Mouse (Mus musculus) liver, postnatal 0 days (tissue): ENCODE results near the gene Gm19935. TPM values are rescaled to one million over a fixed set of nuclear protein-coding genes. Genes with fewer than 3 reads are reported as not detected.
A peak's percentile ranks its signal among the peaks of the same experiment; 100 is the strongest.

ENCODE experiments used
- ATAC-seq: fragments of 200-750 bp; cut with Nextera tagmentation; 2 replicates; pipeline ENCODE4 v1.8.0; 2017; ENCODE audit warnings: mild to moderate bottlenecking, moderate library complexity
- DNase-seq: peaks from one replicate; pipeline ENCODE4 v3.0.0-alpha.2; 2016
- H3K27ac ChIP-seq: fragments of 300-500 bp; sonication (generic); 2 replicates; pipeline ENCODE4 v1.5.1; 2014; ENCODE audit warnings: antibody characterized with exemption, moderate library complexity, mild to moderate bottlenecking, low read depth
- H3K27me3 ChIP-seq: fragments of 300-500 bp; sonication (generic); 2 replicates; pipeline ENCODE4 v1.6.1; 2014; ENCODE audit warnings: low read length, control low read depth, mixed read lengths; ENCODE audit not compliant: insufficient read depth
- H3K36me3 ChIP-seq: fragments of 300-500 bp; sonication (generic); replicated peaks from 2 replicates; pipeline ENCODE4 v1.6.1; 2014; ENCODE audit warnings: mild to moderate bottlenecking, control low read depth, low read length, moderate library complexity, mixed read lengths; ENCODE audit not compliant: insufficient read depth
- H3K4me1 ChIP-seq: fragments of 300-500 bp; sonication (generic); 2 replicates; pipeline ENCODE4 v1.6.1; 2014; ENCODE audit warnings: antibody characterized with exemption, mild to moderate bottlenecking, control low read depth; ENCODE audit not compliant: insufficient read depth
- H3K4me2 ChIP-seq: fragments of 300-500 bp; sonication (generic); 2 replicates; pipeline ENCODE4 v1.6.1; 2014; ENCODE audit warnings: low read depth, mild to moderate bottlenecking, low read length, moderate library complexity, mixed read lengths
- H3K4me3 ChIP-seq: fragments of 300-500 bp; sonication (generic); 2 replicates; pipeline ENCODE4 v1.5.1; 2014; ENCODE audit warnings: low read depth, low read length
- H3K9ac ChIP-seq: fragments of 300-500 bp; sonication (generic); replicated peaks from 2 replicates; pipeline ENCODE4 v1.6.1; 2014; ENCODE audit warnings: mild to moderate bottlenecking, moderate library complexity
- H3K9me3 ChIP-seq: fragments of 300-500 bp; sonication (generic); 2 replicates; pipeline ENCODE4 v1.6.1; 2016; ENCODE audit warnings: mild to moderate bottlenecking, control low read depth, low read length, mixed read lengths
- CTCF ChIP-seq: sonication (generic); IDR thresholded peaks from 2 replicates; pipeline ENCODE4 v1.5.1; 2016; ENCODE audit warnings: antibody characterized with exemption, low read depth
- EP300 ChIP-seq: IDR thresholded peaks from 2 replicates; pipeline ENCODE4 v1.6.1; 2016; ENCODE audit warnings: antibody characterized with exemption, low read depth, mild to moderate bottlenecking
- WGBS: fragments of 180-500 bp; shearing (Covaris S2); extraction: QIAGEN DNeasy Blood & Tissue Kit; methylation state at CpG from one replicate; pipeline ENCODE4 v1.1.7; 2014; ENCODE audit not compliant: insufficient replicate concordance; 5-methylcytosine and 5-hydroxymethylcytosine counted together
- polyA plus RNA-seq: library from polyadenylated mRNA; unstranded; fragments of >200 nt; fragmentation: Nextera tagmentation; extraction: Ambion mirVana; gene quantifications from 2 replicates; pipeline ENCODE4 v1.2.1, GENCODE M21; 2015

The Gm19935 gene
- polyA plus RNA-seq, 1 experiment from 2014 or later: not detected

DNA sequence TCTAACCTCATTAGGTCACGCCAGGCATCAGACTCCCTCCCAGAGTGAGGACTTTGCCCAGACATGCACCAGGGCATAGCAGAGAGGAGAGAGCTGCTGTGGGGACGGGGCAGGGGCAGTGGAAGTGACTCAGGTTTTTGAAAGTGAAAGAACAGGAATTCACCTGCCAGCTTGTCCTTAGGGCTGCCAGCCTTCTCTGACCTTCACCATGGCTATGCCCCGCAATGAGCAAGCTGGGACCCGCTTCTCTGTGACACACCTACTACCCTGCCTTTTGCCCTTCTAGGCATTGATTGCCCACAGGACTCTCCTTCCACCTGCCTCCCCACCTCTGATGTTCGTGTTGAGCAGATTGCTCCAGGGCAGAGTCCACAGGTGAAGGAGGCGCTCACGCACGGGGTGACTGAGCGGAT, 8.3 kb upstream of the Gm19935 start:
- ATAC-seq (peak; percentile 65), DNase-seq (peak; percentile 41)
- Histone ChIP-seq H3K9me3 (no peaks in the 10 kb centered on the region), H3K27me3 (no peaks in the 10 kb centered on the region), H3K4me3 (peak overlapping the region; percentile 17), H3K27ac (peak overlapping the region; percentile 55), H3K4me1 (peaks cover 12% of the 10 kb centered on the region), H3K4me2 (peak overlapping the region; percentile 55), H3K36me3 (no peaks in the 10 kb centered on the region), H3K9ac (peak overlapping the region; percentile 44; the same call in 1 of the 2 replicates)
- TF ChIP-seq CTCF: no peak
- TF ChIP-seq EP300: no peak
- WGBS: 51% methylated on average over 9 of the region's 9 CpGs

DNA sequence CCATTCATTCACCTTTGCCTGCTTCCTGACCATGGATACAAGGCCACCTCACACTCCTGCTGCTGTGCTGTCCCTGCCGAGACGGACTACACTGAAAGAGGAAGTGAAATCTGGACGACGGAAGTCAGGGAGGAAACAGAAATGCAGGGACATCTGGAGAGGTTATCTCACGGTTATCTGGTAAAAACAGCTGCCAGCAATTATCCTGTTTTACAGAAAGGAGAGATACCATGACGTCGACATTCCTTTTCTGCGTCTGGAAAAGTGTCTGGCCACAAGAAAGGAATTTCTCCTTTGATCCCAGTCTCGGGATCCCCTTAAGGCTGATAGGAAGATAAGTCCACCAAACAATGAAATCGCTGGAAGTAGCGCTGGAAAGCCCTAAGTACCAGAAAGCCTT, 5.2 kb upstream of the Gm19935 start:
- no peak overlapping the region for H3K4me2 ChIP-seq
- H3K9ac ChIP-seq: no peak overlapping the region
- H3K4me1 ChIP-seq: no peaks in the 10 kb centered on the region
- no peaks in the 10 kb centered on the region for H3K36me3 ChIP-seq
- H3K27ac ChIP-seq: no peak overlapping the region
- TF ChIP-seq EP300: no peak
- no peak for TF ChIP-seq CTCF
- no peak overlapping the region for H3K4me3 ChIP-seq
- DNase-seq (no peak), ATAC-seq (no peak)
- 19% methylated on average over 11 of the region's 11 CpGs for WGBS
- no peaks in the 10 kb centered on the region for H3K27me3 ChIP-seq
- H3K9me3 ChIP-seq: no peaks in the 10 kb centered on the region

DNA sequence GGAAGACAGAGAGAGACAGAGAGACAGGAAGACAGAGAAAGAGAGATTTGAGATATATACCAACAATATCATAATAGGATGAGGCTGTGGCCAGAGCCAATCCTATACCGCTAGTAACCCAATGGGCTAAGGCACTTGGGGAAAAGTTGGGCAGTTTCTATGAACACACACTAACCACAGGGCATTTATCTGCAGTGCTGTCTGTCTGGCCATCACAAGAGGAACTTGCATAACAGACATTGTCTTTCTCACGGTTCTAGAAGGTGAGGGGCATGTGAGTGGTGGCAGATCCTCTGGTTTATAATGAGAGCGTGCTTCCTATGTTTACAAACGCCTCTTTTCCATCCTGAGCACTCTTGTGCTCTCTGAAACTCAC, 3.1 kb upstream of the Gm19935 start:
- Histone ChIP-seq H3K36me3 (no peaks in the 10 kb centered on the region), H3K27ac (no peak overlapping the region), H3K9ac (no peak overlapping the region), H3K4me2 (no peak overlapping the region), H3K9me3 (no peaks in the 10 kb centered on the region), H3K4me3 (no peak overlapping the region), H3K4me1 (no peaks in the 10 kb centered on the region), H3K27me3 (no peaks in the 10 kb centered on the region)
- DNase-seq: no peak
- TF ChIP-seq EP300 (no peak), CTCF (no peak)
- ATAC-seq: no peak
- 33% methylated on average over 4 of the region's 4 CpGs for WGBS

DNA sequence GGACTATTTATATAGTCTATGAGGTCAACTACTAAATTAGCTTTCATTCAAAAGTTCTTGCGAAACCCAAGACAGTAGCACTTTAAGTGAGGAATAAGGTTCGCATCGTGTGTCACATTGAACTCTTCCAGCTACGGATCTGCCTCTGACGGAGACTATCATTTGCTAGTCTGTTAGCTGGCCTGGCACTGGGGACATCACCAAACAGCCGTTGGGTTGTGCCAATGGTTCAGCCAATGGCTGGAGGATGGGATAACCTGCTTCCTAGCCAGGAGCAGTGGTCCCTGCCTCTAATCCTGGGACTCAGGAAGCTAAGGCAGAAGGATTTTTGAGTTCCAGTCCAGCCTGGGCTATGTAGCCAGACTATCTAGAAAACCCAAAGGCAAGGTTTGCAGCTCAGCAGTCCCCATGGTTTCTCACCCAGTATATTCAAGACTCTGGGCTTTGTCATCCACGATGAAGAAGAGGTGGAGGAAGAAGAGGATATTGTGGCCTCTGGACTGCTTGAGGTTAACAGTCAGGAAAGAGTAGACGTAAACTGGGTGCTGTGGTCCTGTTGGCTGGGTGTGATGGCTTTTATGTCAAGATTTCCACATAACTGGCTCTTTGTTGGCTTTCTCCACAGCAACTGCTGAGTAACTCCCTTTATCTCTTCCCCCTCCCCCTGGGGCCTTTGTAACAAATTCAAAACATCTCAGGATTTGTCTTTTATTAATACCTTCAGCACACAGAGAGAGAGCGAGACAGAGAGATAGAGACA, 2.5 kb upstream of the Gm19935 start:
- Histone ChIP-seq H3K4me3 (no peak overlapping the region), H3K9ac (no peak overlapping the region), H3K27me3 (no peaks in the 10 kb centered on the region), H3K27ac (no peak overlapping the region), H3K36me3 (no peaks in the 10 kb centered on the region), H3K4me2 (no peak overlapping the region), H3K4me1 (no peaks in the 10 kb centered on the region), H3K9me3 (no peaks in the 10 kb centered on the region)
- ATAC-seq (no peak), DNase-seq (no peak)
- whole genome bisulfite sequencing: 74% methylated on average over 9 of the region's 9 CpGs
- no peak for TF ChIP-seq EP300
- TF ChIP-seq CTCF: no peak

DNA sequence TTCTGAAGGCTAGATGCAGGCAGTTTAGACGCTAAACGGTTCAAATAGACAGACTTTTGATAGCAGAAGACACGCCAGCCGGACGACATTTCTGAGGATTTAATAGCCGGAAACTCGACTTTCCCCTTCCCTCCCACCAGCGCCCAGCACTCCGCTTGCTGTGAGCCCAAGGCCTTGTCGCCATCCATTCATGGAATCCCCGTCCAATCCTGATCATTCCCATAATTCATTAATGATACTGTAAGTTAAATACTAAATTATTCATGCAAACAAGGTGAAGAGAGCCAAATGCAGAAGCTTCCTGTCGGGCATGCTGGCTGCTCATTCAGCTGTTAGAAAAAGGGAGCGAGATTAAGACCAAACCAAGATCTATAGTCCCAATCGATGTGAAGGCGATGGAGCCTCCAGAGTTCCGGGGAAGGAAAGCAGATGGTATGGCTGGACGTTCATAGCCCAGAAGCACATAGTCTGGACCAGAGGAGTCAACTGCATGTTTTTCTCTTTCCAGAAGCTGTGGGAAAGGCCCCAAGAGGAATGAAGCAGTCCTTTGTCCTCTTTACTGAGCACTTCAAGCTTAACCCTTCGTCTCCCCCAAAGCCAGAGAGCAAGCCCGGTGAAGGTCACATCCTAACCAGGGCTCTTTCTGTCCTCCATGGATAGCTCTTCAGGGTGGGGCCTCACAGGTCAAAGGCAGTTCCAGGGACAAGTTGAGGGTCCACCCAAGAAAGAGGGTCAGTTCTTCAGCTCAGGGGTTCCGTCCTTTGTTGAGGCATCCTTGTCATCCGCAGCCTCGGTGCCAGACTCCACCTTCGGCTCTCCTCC, 921 bp downstream of the Gm19935 start:
- Histone ChIP-seq H3K27ac (no peak overlapping the region), H3K36me3 (no peaks in the 10 kb centered on the region), H3K9me3 (no peaks in the 10 kb centered on the region), H3K27me3 (no peaks in the 10 kb centered on the region), H3K4me3 (no peak overlapping the region), H3K4me2 (no peak overlapping the region), H3K4me1 (no peaks in the 10 kb centered on the region), H3K9ac (no peak overlapping the region)
- ATAC-seq (no peak), DNase-seq (no peak)
- TF ChIP-seq EP300: no peak
- TF ChIP-seq CTCF: no peak
- WGBS: 79% methylated on average over 23 of the region's 23 CpGs

DNA sequence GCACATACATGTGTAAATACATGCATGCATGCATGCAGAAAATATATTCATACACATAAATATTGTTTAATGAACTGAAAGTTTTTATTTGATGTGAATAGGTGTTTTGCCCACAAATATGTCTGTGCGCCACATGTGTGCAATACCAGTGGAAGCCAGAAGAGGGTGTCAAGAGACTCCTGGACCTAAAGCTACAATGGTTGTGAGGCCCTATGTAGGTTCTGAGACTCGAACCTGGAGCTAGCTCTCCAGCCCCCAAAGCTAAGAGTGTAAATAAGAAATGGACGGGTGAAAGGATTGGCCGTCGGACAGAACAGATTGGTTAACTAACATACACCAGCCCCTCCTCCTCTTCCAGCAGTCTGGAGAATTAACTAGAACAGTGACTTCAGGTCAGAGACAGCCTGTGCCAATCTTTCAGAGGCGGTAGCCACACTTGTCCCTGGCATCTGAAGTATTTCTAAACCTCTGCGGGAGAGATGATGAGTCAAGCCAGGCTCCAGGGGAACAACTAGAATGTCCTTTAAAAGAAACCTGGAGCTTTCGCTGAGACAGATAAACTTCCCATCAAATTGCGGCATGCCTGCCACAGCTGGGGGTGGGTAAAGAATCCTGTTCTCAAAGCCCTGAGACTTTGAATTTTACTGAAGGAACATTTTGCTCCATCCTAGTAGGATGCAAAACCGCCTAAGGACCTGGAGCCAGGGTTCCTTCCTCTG, 3.4 kb downstream of the Gm19935 start:
- TF ChIP-seq CTCF (peak; percentile 48), EP300 (no peak)
- ATAC-seq: no peak
- Histone ChIP-seq H3K4me1 (no peaks in the 10 kb centered on the region), H3K4me3 (no peak overlapping the region), H3K27ac (no peak overlapping the region), H3K4me2 (no peak overlapping the region), H3K27me3 (no peaks in the 10 kb centered on the region), H3K9ac (no peak overlapping the region), H3K9me3 (no peaks in the 10 kb centered on the region), H3K36me3 (no peaks in the 10 kb centered on the region)
- WGBS: 85% methylated on average over 10 of the region's 10 CpGs
- DNase-seq: no peak
